Mouse (Mus musculus) mesoderm, embryonic 11.5 days (tissue): ENCODE measurements around the gene Inpp5b.
A peak's percentile ranks its signal among the peaks of the same experiment; 100 is the strongest.
"Not testable (repeated sequence)": the region's sequence is repeated elsewhere in the genome, so short reads cannot be mapped to it uniquely, and the experiment has no call there.

ENCODE experiments used
- DNase-seq: peaks from one replicate; pipeline ENCODE4 v3.0.0-alpha.2; 2012; ENCODE audit warnings: low read depth, low spot score

The Inpp5b gene

GRCm38 (mm10) chr4:124741376-124742343 is at the start of gene Inpp5b:
TSS of gene Inpp5b (plus strand) at chr4:124741850.
- peak; percentile 68 for DNase-seq

- no peak for DNase-seq
Observed at GRCm38 (mm10) chr4:124692416-124692861, 49.2 kb upstream of the Inpp5b start.

DNA sequence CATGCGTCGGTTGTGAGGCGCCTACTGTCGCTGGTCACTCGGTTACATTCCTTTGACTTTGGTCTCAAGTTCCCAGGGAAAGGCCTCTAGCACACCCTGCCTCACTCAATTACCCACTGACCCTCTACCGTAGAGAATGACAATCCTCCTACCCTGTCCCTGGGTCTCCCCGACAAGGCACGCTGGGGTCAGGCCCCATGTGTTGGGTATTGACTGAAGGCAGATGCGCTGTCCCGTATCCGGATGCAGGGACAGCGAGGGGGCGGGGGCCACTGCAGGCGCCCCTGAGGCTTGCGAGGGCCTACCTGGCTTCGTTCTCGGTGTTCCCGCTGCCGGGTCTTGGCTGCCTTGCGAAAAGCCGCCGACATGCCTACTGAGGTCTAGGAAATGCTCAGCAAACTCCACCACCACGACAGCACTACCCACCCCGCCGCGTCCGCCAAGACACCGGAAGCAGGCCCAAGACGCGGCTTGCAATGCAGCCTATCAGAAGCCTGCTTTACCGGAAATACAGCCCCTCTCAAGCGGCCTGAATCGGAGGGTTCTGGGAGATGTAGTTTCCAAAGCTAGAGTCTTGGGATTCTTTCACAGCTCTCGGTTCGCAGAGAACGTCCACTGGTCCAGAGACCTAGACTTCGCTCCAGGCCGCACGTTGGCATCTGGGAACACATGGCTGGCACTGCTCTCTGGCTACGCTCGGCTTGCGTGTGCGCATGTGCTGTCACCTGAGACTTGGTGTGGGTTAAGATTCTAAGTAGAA is 48.3 kb upstream of the Inpp5b start, which contains the start of gene Utp11:
Gene Utp11, minus strand, starts transcription at position 466 of the 760 bp plus-strand sequence.
- DNase-seq, result peak; percentile 92

DNA sequence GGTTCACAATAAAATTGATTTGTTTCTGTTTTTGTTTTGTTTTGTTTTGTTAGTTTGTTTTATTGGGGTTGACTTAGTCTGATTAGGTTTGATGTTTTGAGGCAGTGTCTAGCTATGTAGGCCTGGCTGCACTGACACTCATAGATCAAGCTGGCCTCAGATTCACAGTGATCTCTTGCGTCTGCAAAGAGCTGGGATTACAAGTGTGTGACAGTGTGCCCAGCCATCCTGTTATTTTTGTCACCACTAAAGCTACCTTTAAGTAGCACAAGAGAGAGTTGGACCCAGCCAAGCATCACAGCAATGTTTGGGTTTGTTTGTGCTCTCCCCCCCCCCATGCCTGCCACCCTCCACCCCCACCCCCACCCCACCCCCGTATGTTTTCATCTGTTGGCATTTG is 47.1 kb upstream of the Inpp5b start:
- DNase-seq, result no peak

- DNase-seq, result no peak
Observed at GRCm38 (mm10) chr4:124695786-124696516, 45.7 kb upstream of the Inpp5b start.

GRCm38 (mm10) chr4:124699791-124700190 is 41.9 kb upstream of the Inpp5b start:
- DNase-seq, result no peak

GRCm38 (mm10) chr4:124700248-124700971 is 41.2 kb upstream of the Inpp5b start, which contains the start of gene Fhl3:
TSS of gene Fhl3 (plus strand) at chr4:124700701.
- peak; percentile 81 for DNase-seq

GRCm38 (mm10) chr4:124701052-124701845 is 40.4 kb upstream of the Inpp5b start:
- DNase-seq, result no peak

DNA sequence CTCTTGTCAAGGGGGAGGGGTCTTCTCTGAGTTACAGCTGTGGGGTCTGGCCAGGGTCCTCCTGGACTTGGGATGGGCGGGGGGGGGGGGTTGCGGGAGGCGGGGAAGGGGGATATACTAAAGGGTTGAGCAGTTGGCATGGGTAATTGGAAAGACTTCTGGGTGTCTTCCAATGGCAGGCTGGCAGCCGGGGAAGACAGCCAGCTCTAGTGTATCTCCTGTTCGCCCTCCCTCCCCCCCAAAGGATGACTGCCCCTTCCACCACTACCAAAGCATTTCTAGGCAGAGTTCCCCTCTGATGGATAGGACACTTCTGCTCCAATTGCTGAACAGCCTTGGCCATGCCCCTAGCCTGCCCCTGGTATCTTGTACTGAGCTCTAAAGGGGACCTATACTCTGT is 39.7 kb upstream of the Inpp5b start:
- no peak for DNase-seq

DNA sequence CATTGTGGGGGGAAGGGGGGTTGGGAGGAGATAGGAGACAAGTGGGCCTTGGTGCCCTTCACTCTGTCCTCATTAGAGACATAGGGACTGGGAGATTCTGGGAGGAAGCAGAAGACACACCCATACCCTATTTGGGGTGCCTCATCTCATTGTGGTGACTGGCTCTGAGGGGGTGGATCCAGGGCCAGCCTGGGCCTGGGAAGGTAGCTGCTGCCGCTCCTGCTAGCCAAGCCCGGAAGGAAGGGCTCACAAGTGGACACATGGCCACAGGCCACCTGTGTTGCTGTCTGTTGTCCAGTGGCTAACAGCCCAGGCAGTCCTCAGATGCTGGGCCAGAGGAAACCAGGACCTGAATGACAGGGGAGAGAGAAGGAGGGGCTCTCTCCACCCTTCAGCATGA is 38.2 kb upstream of the Inpp5b start:
- no peak for DNase-seq

DNA sequence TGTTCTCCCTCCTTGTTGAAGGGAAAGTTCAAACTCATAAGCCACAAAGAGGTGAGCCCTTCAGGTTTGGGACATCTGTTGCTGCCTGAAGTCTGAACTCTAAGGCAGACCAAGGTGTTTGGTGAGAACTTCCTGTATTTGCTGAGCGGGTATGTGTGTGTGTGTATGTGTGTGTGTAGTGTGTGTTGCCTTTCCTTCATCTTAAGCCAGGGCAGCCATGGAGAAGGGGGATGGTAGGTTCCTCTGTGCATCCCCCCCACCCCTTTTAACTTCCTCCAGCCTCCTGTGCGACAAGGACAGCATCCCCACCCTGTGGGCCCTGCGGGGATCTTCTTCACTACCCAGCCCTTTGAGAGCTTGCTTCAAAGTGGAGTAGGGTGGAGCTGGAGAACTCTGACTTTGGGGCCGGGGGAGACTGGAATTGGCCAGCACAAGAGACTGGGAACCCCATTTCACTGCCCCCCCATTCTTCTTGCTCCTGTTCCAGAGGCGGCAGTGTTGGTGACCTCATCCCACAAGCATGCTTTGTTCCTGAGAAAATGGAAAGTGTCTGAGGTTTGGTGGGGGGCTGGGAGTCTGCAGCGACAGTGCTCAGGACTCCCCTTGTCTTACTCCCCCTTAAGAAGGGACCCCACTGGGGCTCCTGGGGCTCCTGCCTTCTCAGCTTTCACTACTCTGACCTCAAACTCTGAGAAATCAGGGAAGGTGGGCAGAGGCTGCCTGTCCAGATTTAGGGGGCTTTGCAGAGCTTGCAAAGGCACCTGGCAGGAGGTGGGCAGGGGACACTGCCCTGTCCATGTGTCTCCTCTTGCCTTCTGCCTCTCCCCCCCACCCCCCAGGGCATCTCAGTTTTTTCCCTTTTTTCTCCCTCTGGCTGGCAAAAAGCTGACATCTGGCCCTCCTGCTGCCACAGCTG is 37.5 kb upstream of the Inpp5b start:
- DNase-seq, result peak; percentile 54

DNA sequence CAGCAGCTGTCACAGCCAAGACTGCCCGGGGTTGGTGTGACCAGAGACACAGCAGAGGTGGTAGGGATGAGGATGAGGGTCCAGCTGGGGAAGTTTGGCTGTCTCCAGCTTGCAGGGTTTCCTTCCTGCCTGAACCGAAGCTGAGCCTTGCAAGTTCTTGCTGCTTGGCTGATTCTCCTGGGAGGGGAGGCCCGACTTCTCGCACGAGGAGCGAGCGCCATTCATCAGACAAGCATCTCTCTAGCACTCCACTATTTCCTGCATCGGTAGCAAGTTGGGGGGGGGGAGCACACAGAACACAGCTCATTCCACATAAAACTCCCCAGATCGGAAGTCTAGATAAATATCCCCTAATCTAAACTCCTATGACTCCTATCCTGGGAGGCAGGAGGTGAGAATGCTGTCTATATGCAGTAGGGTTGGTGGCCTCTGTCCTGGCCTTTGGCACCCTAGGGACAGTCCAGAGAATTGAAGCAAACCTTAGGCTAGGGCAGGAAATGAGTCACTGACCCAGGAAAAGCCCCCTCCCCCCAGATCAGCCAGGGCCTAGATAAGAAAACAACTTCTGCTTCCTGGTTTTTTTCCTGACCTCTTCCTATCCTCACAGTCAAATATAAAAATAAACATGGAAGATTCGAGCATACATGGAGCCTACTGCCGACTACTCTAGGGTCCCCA is 36.7 kb upstream of the Inpp5b start:
- peak; percentile 48 for DNase-seq

- DNase-seq, result no peak
Observed at GRCm38 (mm10) chr4:124705661-124706269, 35.9 kb upstream of the Inpp5b start.

GRCm38 (mm10) chr4:124707381-124708199 is 34.1 kb upstream of the Inpp5b start:
- not testable (repeated sequence) for DNase-seq

GRCm38 (mm10) chr4:124708200-124708517 is 33.5 kb upstream of the Inpp5b start:
- DNase-seq, result not testable (repeated sequence)

GRCm38 (mm10) chr4:124708518-124709477 is 32.9 kb upstream of the Inpp5b start:
- DNase-seq, result peak; percentile 90
